Mouse (Mus musculus): ENCODE results near the gene Polr1d.

DNA sequence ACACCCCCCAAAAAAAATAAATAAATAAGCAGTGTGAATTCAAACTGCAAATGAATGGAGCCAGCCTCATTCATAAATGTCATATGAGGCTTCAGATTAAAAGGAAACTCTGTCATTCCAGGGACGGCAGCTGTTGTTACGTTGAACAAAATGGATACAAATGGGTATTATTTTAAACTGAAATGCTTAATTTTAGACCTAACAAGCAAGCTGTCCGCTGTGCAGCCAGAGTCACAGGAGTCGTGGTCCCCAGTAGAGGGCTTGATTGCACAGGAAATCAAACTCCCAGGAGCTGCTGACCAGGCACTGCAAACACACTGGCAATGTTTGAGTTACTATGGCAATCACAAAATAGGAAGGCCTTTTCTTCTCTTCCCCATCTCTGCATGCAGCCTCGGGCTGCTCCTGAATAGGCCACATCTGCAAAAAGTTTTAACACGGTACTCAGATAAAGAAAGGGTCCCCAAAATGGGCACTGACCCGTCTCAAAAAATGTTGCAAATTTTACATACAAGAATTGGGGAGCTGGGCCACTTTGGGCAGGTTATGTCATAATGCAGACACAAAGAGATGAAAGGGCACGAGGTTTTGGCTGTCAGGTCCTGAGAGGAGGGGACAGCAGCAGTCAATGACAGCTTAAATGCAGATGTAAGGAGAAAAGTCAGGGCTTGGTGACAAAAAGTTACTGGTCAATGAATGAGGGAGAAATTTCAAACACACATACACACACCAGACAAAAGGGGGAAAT is 57.7 kb downstream of the Polr1d start:
- no peak for TF ChIP-seq POLR2A (IDR thresholded peaks at IDR 0.05; ENCODE audit: low read depth, low read length)
- TF ChIP-seq CTCF (IDR thresholded peaks at IDR 0.05; ENCODE audit: extremely low read depth, insufficient read length, insufficient replicate concordance, low read depth, low read length), result no peak
